Mouse (Mus musculus) lung, postnatal 0 days (tissue): ENCODE results near the gene Tap2. TPM values are rescaled to one million over a fixed set of nuclear protein-coding genes. Genes with fewer than 3 reads are reported as not detected.

Experiments
- ATAC-seq: fragments of 200-750 bp; cut with Nextera tagmentation; 2 replicates; pipeline ENCODE4 v1.8.0; 2017; ENCODE audit warnings: moderate library complexity
- DNase-seq: peaks from one replicate; pipeline ENCODE4 v3.0.0-alpha.2; 2016; ENCODE audit warnings: low spot score
- H3K27ac ChIP-seq: fragments of 300-500 bp; sonication (generic); 2 replicates; pipeline ENCODE4 v1.5.1; 2014; ENCODE audit warnings: antibody characterized with exemption, mild to moderate bottlenecking, low read length, mixed read lengths
- H3K27me3 ChIP-seq: fragments of 300-500 bp; sonication (generic); replicated peaks from 2 replicates; pipeline ENCODE4 v1.6.1; 2014; ENCODE audit warnings: low read length, mixed read lengths; ENCODE audit not compliant: insufficient read depth
- H3K36me3 ChIP-seq: fragments of 300-500 bp; sonication (generic); 2 replicates; pipeline ENCODE4 v1.6.1; 2014; ENCODE audit warnings: low read length, mixed read lengths; ENCODE audit not compliant: insufficient read depth
- H3K4me1 ChIP-seq: fragments of 300-500 bp; sonication (generic); 2 replicates; pipeline ENCODE4 v1.6.1; 2014; ENCODE audit warnings: antibody characterized with exemption, low read depth, low read length, mixed read lengths; ENCODE audit not compliant: insufficient read depth
- H3K4me2 ChIP-seq: fragments of 300-500 bp; sonication (generic); replicated peaks from 2 replicates; pipeline ENCODE4 v1.6.1; 2014; ENCODE audit warnings: low read depth, mild to moderate bottlenecking, low read length, moderate library complexity, mixed read lengths
- H3K4me3 ChIP-seq: fragments of 300-500 bp; sonication (generic); 2 replicates; pipeline ENCODE4 v1.5.1; 2014; ENCODE audit warnings: low read depth, low read length
- H3K9ac ChIP-seq: fragments of 300-500 bp; sonication (generic); replicated peaks from 2 replicates; pipeline ENCODE4 v1.6.1; 2014; ENCODE audit warnings: low read depth, mild to moderate bottlenecking
- H3K9me3 ChIP-seq: fragments of 300-500 bp; sonication (generic); 2 replicates; pipeline ENCODE4 v1.6.1; 2016; ENCODE audit warnings: low read length, mixed read lengths
- CTCF ChIP-seq: IDR thresholded peaks from 2 replicates; pipeline ENCODE4 v1.5.1; 2016; ENCODE audit warnings: antibody characterized with exemption, mild to moderate bottlenecking
- EP300 ChIP-seq: IDR thresholded peaks from 2 replicates; pipeline ENCODE4 v1.6.1; 2016; ENCODE audit warnings: antibody characterized with exemption, mild to moderate bottlenecking, control low read depth
- WGBS: fragments of 180-500 bp; shearing (Covaris S2); extraction: QIAGEN DNeasy Blood & Tissue Kit; methylation state at CpG from one replicate; pipeline ENCODE4 v1.1.7; 2014; 5-methylcytosine and 5-hydroxymethylcytosine counted together
- polyA plus RNA-seq: library from polyadenylated mRNA; unstranded; fragments of >200 nt; fragmentation: Nextera tagmentation; extraction: Ambion mirVana; gene quantifications from 2 replicates; pipeline ENCODE4 v1.2.1, GENCODE M21; 2015

Tap2 gene
- polyA plus RNA-seq, 1 experiment from 2014 or later = 23.9 TPM

- no peaks in the 10 kb centered on the region for H3K4me1 ChIP-seq
Measured at GRCm38 (mm10) chr17:34208421-34208820, 5.1 kb downstream of the Tap2 start.

GRCm38 (mm10) chr17:34209680-34210079 is 6.4 kb downstream of the Tap2 start:
- Histone ChIP-seq H3K27ac (no peak overlapping the region), H3K4me3 (no peak overlapping the region), H3K4me1 (no peaks in the 10 kb centered on the region), H3K36me3 (0 out of 2 replicates have a peak, but pooled peaks cover 3% of the 10 kb centered on the region), H3K4me2 (no peak overlapping the region), H3K9me3 (no peaks in the 10 kb centered on the region), H3K27me3 (0 out of 2 replicates have a peak, but pooled peaks cover 2% of the 10 kb centered on the region), H3K9ac (no peak overlapping the region)
- no peak for TF ChIP-seq EP300
- TF ChIP-seq CTCF = peak; percentile 52
- WGBS = 41% methylated on average over 3 of the region's 3 CpGs
- no peak for ATAC-seq
- DNase-seq = no peak

More at GRCm38 (mm10) chr17:34208421-34208820, 5.1 kb downstream of the Tap2 start:
- no peak overlapping the region for H3K4me2 ChIP-seq
- no peaks in the 10 kb centered on the region for H3K9me3 ChIP-seq
- H3K9ac ChIP-seq = no peak overlapping the region
- DNase-seq = no peak
- H3K4me3 ChIP-seq = no peak overlapping the region
- WGBS = 25% methylated on average over 9 of the region's 10 CpGs
- no peak overlapping the region for H3K27ac ChIP-seq
- 0 out of 2 replicates have a peak, but pooled peaks cover 3% of the 10 kb centered on the region for H3K36me3 ChIP-seq
- H3K27me3 ChIP-seq = 0 out of 2 replicates have a peak, but pooled peaks cover 2% of the 10 kb centered on the region
- TF ChIP-seq EP300 (no peak), CTCF (no peak)
- no peak for ATAC-seq

GRCm38 (mm10) chr17:34210599-34210998 is 7.3 kb downstream of the Tap2 start:
- TF ChIP-seq CTCF (no peak), EP300 (no peak)
- DNase-seq = no peak
- Histone ChIP-seq H3K4me3 (no peak overlapping the region), H3K9ac (no peak overlapping the region), H3K4me2 (no peak overlapping the region), H3K27ac (no peak overlapping the region), H3K4me1 (no peaks in the 10 kb centered on the region), H3K9me3 (no peaks in the 10 kb centered on the region), H3K27me3 (0 out of 2 replicates have a peak, but pooled peaks cover 2% of the 10 kb centered on the region), H3K36me3 (0 out of 2 replicates have a peak, but pooled peaks cover 3% of the 10 kb centered on the region)
- WGBS = 46% methylated on average over 3 of the region's 3 CpGs
- no peak for ATAC-seq

- no peaks in the 10 kb centered on the region for H3K4me1 ChIP-seq
- no peak overlapping the region for H3K4me3 ChIP-seq
- no peak overlapping the region for H3K9ac ChIP-seq
- H3K4me2 ChIP-seq = no peak overlapping the region
- 24% methylated on average over 23 of the region's 23 CpGs for WGBS
- no peak overlapping the region for H3K27ac ChIP-seq
- no peak for TF ChIP-seq EP300
- TF ChIP-seq CTCF = no peak
- ATAC-seq (no peak), DNase-seq (no peak)
- no peaks in the 10 kb centered on the region for H3K9me3 ChIP-seq
- 0 out of 2 replicates have a peak, but pooled peaks cover 2% of the 10 kb centered on the region for H3K27me3 ChIP-seq
- 0 out of 2 replicates have a peak, but pooled peaks cover 3% of the 10 kb centered on the region for H3K36me3 ChIP-seq
Measured at GRCm38 (mm10) chr17:34211746-34212365, 8.5 kb downstream of the Tap2 start.

- Histone ChIP-seq H3K4me1 (no peaks in the 10 kb centered on the region), H3K27ac (no peak overlapping the region), H3K4me3 (no peak overlapping the region), H3K9me3 (no peaks in the 10 kb centered on the region), H3K9ac (no peak overlapping the region), H3K4me2 (no peak overlapping the region), H3K36me3 (0 out of 2 replicates have a peak, but pooled peaks cover 3% of the 10 kb centered on the region), H3K27me3 (0 out of 2 replicates have a peak, but pooled peaks cover 2% of the 10 kb centered on the region)
- TF ChIP-seq EP300 (no peak), CTCF (no peak)
- ATAC-seq (no peak), DNase-seq (no peak)
- WGBS = 48% methylated on average over 21 of the region's 21 CpGs
Measured at GRCm38 (mm10) chr17:34213936-34214335, 10.6 kb downstream of the Tap2 start.

- ATAC-seq (no peak), DNase-seq (no peak)
- Histone ChIP-seq H3K36me3 (0 out of 2 replicates have a peak, but pooled peaks cover 3% of the 10 kb centered on the region), H3K27me3 (0 out of 2 replicates have a peak, but pooled peaks cover 2% of the 10 kb centered on the region), H3K4me1 (no peaks in the 10 kb centered on the region), H3K4me3 (no peak overlapping the region), H3K27ac (no peak overlapping the region), H3K9me3 (no peaks in the 10 kb centered on the region), H3K4me2 (no peak overlapping the region), H3K9ac (no peak overlapping the region)
- no peak for TF ChIP-seq CTCF
- no peak for TF ChIP-seq EP300
- WGBS = 87% methylated on average over 12 of the region's 12 CpGs
Measured at GRCm38 (mm10) chr17:34215176-34215575, 11.8 kb downstream of the Tap2 start.
